Mouse (Mus musculus) lung, postnatal 0 days (tissue): ENCODE results near the gene Rims1.

Source experiments
- CTCF ChIP-seq: IDR thresholded peaks from 2 replicates; pipeline ENCODE4 v1.5.1; 2016; ENCODE audit warnings: antibody characterized with exemption, mild to moderate bottlenecking
- EP300 ChIP-seq: IDR thresholded peaks from 2 replicates; pipeline ENCODE4 v1.6.1; 2016; ENCODE audit warnings: antibody characterized with exemption, mild to moderate bottlenecking, control low read depth

DNA sequence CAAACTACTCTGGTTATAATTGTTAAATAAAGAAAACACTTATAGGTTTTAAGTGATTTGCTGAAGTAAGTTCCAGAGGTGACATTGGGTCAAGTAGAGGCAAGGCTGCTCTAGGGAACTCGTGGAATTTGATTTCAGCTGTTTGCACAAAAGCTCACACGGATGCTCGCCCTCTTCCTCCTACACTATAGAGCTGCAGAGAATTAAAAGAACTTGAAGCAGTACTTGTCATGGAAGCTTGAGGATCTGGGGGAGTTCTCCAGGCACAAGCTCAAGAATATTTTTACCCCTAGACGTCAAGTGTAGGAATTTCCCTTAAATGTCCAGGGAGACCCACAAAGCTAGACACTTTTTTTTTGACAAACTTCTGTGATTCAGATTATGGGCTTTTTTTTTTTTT, 42.4 kb downstream of the Rims1 start:
- TF ChIP-seq CTCF (no peak), EP300 (no peak)
